Mouse (Mus musculus): ENCODE measurements at regions not wholly inside any gene's neighbourhood (a gene's known extent, or its start where the extent isn't known, plus 50 kb on each side); places are given as distances from the start of the nearest gene placed in this dataset.

DNA sequence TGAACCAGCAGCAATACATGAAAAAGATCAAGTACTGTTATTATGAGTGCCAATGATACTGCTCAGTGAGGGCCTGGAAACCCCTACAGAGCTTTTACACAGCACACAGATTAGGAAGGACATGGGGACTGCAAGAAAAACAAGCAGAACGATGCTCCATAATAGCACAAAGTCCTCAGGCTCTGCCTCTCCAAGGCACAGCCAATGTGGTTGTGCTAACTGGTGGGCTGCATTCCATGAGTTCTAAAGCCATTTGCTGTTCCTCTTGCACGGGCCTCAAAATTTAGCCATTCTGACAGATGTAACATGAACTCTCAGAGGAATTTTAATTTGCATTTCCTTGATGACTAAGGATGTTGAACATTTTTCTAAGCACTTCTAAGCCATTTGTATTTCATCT is 465.0 kb upstream of the Jag1 start:
- TF ChIP-seq POLR2A (IDR thresholded peaks at IDR 0.05; ENCODE audit: borderline replicate concordance, extremely low read depth, low read depth, low read length), result no peak
- TF ChIP-seq CTCF (IDR thresholded peaks at IDR 0.05; ENCODE audit: insufficient read depth, low read length), result no peak

Data from lung, adult 2 months (tissue).